Mouse (Mus musculus) hindbrain, embryonic 10.5 days (tissue): ENCODE measurements around the gene Peg10. TPM values are rescaled to one million over a fixed set of nuclear protein-coding genes. Genes with fewer than 3 reads are reported as not detected.
"Not testable (repeated sequence)": the region's sequence is repeated elsewhere in the genome, so short reads cannot be mapped to it uniquely, and the experiment has no call there.

ENCODE experiments used
- DNase-seq: peaks from one replicate; pipeline ENCODE4 v3.0.0-alpha.2; 2017; ENCODE audit warnings: low spot score
- H3K27ac ChIP-seq: fragments of 300-500 bp; sonication (generic); 2 replicates; pipeline ENCODE4 v1.5.1; 2016; ENCODE audit warnings: mild to moderate bottlenecking, moderate library complexity
- H3K27me3 ChIP-seq: fragments of 300-500 bp; sonication (generic); 2 replicates; pipeline ENCODE4 v1.6.1; 2016; ENCODE audit warnings: mild to moderate bottlenecking; ENCODE audit not compliant: poor library complexity, insufficient read depth, severe bottlenecking
- H3K36me3 ChIP-seq: fragments of 300-500 bp; sonication (generic); 2 replicates; pipeline ENCODE4 v1.6.1; 2016; ENCODE audit warnings: mild to moderate bottlenecking, moderate library complexity
- H3K4me1 ChIP-seq: fragments of 300-500 bp; sonication (generic); replicated peaks from 2 replicates; pipeline ENCODE4 v1.6.1; 2016; ENCODE audit warnings: mild to moderate bottlenecking
- H3K4me3 ChIP-seq: fragments of 300-500 bp; sonication (generic); 2 replicates; pipeline ENCODE4 v1.5.1; 2016; ENCODE audit warnings: mild to moderate bottlenecking, moderate library complexity
- H3K9me3 ChIP-seq: fragments of 300-500 bp; sonication (generic); 2 replicates; pipeline ENCODE4 v1.6.1; 2016; ENCODE audit warnings: mild to moderate bottlenecking, moderate library complexity
- WGBS: fragments of 180-500 bp; shearing (Covaris S2); methylation state at CpG from one replicate; pipeline ENCODE4 v1.1.7; 2016; 5-methylcytosine and 5-hydroxymethylcytosine counted together
- polyA plus RNA-seq: library from polyadenylated mRNA; unstranded; fragments of >200 nt; fragmentation: Nextera tagmentation; extraction: Ambion mirVana; gene quantifications from 2 replicates; pipeline ENCODE4 v1.2.1, GENCODE M21; 2016

Gene Peg10
- polyA plus RNA-seq, 1 experiment from 2014 or later, result 12.3 TPM

GRCm38 (mm10) chr6:4754886-4755285 lies 7.8 kb downstream of the Peg10 start:
- H3K4me1 ChIP-seq, result no peaks in the 10 kb centered on the region
- H3K36me3 ChIP-seq, result peaks cover 52% of the 10 kb centered on the region
- WGBS, result 95% methylated on average over 16 of the region's 16 CpGs
- DNase-seq, result no peak
- no peaks in the 10 kb centered on the region for H3K27me3 ChIP-seq
- H3K4me3 ChIP-seq, result no peak overlapping the region
- H3K9me3 ChIP-seq, result peaks cover 26% of the 10 kb centered on the region
- no peak overlapping the region for H3K27ac ChIP-seq

- not testable (repeated sequence) for H3K4me3 ChIP-seq, H3K9me3 ChIP-seq, H3K27me3 ChIP-seq, DNase-seq, H3K27ac ChIP-seq, H3K4me1 ChIP-seq
- H3K36me3 ChIP-seq, result peaks cover 22% of the 10 kb centered on the region
- 40% methylated on average over 3 of the region's 3 CpGs for WGBS
These were observed 14.5 kb downstream of the Peg10 start for GRCm38 (mm10) chr6:4761415-4762142.

GRCm38 (mm10) chr6:4762252-4762651 lies 15.1 kb downstream of the Peg10 start:
- no peaks in the 10 kb centered on the region for H3K4me1 ChIP-seq
- H3K9me3 ChIP-seq, result no peaks in the 10 kb centered on the region
- no peaks in the 10 kb centered on the region for H3K27me3 ChIP-seq
- no peak overlapping the region for H3K27ac ChIP-seq
- no peak overlapping the region for H3K4me3 ChIP-seq
- peaks cover 15% of the 10 kb centered on the region for H3K36me3 ChIP-seq
- WGBS, result 39% methylated on average over 2 of the region's 2 CpGs
- no peak for DNase-seq

- Histone ChIP-seq H3K4me3 (no peak overlapping the region), H3K27ac (no peak overlapping the region), H3K4me1 (no peaks in the 10 kb centered on the region), H3K36me3 (no peaks in the 10 kb centered on the region), H3K9me3 (peaks cover 3% of the 10 kb centered on the region; the same call in 1 of the 2 replicates), H3K27me3 (no peaks in the 10 kb centered on the region)
- WGBS, result 93% methylated on average over 1 of the region's 1 CpGs
- DNase-seq, result no peak
These were observed 49.2 kb downstream of the Peg10 start for GRCm38 (mm10) chr6:4796281-4796680.

- H3K27me3 ChIP-seq, H3K27ac ChIP-seq, H3K9me3 ChIP-seq, H3K36me3 ChIP-seq, DNase-seq, H3K4me3 ChIP-seq, H3K4me1 ChIP-seq: not testable (repeated sequence)
These were observed 50.2 kb downstream of the Peg10 start for GRCm38 (mm10) chr6:4797317-4797716.

GRCm38 (mm10) chr6:4798382-4798781 lies 51.3 kb downstream of the Peg10 start:
- no peaks in the 10 kb centered on the region for H3K36me3 ChIP-seq
- peaks cover 3% of the 10 kb centered on the region; the same call in 1 of the 2 replicates for H3K9me3 ChIP-seq
- no peaks in the 10 kb centered on the region for H3K27me3 ChIP-seq
- H3K27ac ChIP-seq, result no peak overlapping the region
- WGBS, result 78% methylated on average over 2 of the region's 2 CpGs
- no peak overlapping the region for H3K4me3 ChIP-seq
- H3K4me1 ChIP-seq, result no peaks in the 10 kb centered on the region
- no peak for DNase-seq

- H3K36me3 ChIP-seq, result no peaks in the 10 kb centered on the region
- no peak overlapping the region for H3K4me3 ChIP-seq
- no peak overlapping the region for H3K27ac ChIP-seq
- WGBS, result 72% methylated on average over 2 of the region's 2 CpGs
- no peaks in the 10 kb centered on the region for H3K4me1 ChIP-seq
- no peaks in the 10 kb centered on the region for H3K27me3 ChIP-seq
- H3K9me3 ChIP-seq, result peaks cover 3% of the 10 kb centered on the region; the same call in 1 of the 2 replicates
- no peak for DNase-seq
These were observed 52.3 kb downstream of the Peg10 start for GRCm38 (mm10) chr6:4799359-4799758.

GRCm38 (mm10) chr6:4806981-4807380 lies 59.9 kb downstream of the Peg10 start:
- Histone ChIP-seq H3K27ac (no peak overlapping the region), H3K4me3 (no peak overlapping the region), H3K9me3 (no peaks in the 10 kb centered on the region), H3K36me3 (no peaks in the 10 kb centered on the region), H3K27me3 (no peaks in the 10 kb centered on the region), H3K4me1 (peaks cover 9% of the 10 kb centered on the region; the same call in 1 of the 2 replicates)
- 71% methylated on average over 12 of the region's 12 CpGs for WGBS
- no peak for DNase-seq

Other genes with a start within 250 kb of the Peg10 start
- gene Col1a2, start 242.5 kb upstream of the Peg10 start, polyA plus RNA-seq, result 99.8 and 130 TPM in 2 replicates
- 33.8 and 36.4 TPM in 2 replicates for gene Casd1, start 146.5 kb upstream of the Peg10 start, polyA plus RNA-seq
- 60.9 and 65.9 TPM in 2 replicates for gene Sgce, start 99 bp upstream of the Peg10 start, polyA plus RNA-seq
- gene Ppp1r9a, start 155.6 kb downstream of the Peg10 start, polyA plus RNA-seq, result 19.0 and 19.2 TPM in 2 replicates